Mouse (Mus musculus): ENCODE data around the gene Rprd1b. TPM values are rescaled to one million over a fixed set of nuclear protein-coding genes. Genes with fewer than 3 reads are reported as not detected.

Gene Rprd1b
- polyA plus RNA-seq, 1 experiment from 2014 or later: 56.6 TPM

- H3K4me3 ChIP-seq: no peak overlapping the region
- no peaks in the 10 kb centered on the region for H3K4me1 ChIP-seq
- WGBS: 87% methylated on average over 3 of the region's 3 CpGs
- no peaks in the 10 kb centered on the region for H3K9me3 ChIP-seq (replicated peaks)
- peaks cover 88% of the 10 kb centered on the region for H3K36me3 ChIP-seq
- no peaks in the 10 kb centered on the region for H3K27me3 ChIP-seq (ENCODE audit: low read depth, poor library complexity, severe bottlenecking)
- DNase-seq (ENCODE audit: low spot score): no peak
- H3K27ac ChIP-seq (replicated peaks): no peak overlapping the region
These were observed 42.8 kb downstream of the Rprd1b start for GRCm38 (mm10) chr2:158070885-158071632.

- Histone ChIP-seq H3K9me3 (replicated peaks) (no peaks in the 10 kb centered on the region), H3K4me1 (no peaks in the 10 kb centered on the region), H3K27ac (replicated peaks) (no peak overlapping the region), H3K36me3 (peaks cover 88% of the 10 kb centered on the region), H3K4me3 (no peak overlapping the region), H3K27me3 (ENCODE audit: low read depth, poor library complexity, severe bottlenecking) (no peaks in the 10 kb centered on the region)
- WGBS: 89% methylated on average over 5 of the region's 5 CpGs
- DNase-seq (ENCODE audit: low spot score): no peak
These were observed 43.3 kb downstream of the Rprd1b start for GRCm38 (mm10) chr2:158071633-158071995.

GRCm38 (mm10) chr2:158074835-158075234, 46.5 kb downstream of the Rprd1b start:
- Histone ChIP-seq H3K27ac (replicated peaks) (no peak overlapping the region), H3K4me1 (no peaks in the 10 kb centered on the region), H3K27me3 (ENCODE audit: low read depth, poor library complexity, severe bottlenecking) (no peaks in the 10 kb centered on the region), H3K4me3 (no peak overlapping the region), H3K9me3 (replicated peaks) (no peaks in the 10 kb centered on the region), H3K36me3 (peaks cover 86% of the 10 kb centered on the region)
- DNase-seq (ENCODE audit: low spot score): no peak
- WGBS: 88% methylated on average over 5 of the region's 5 CpGs

- Histone ChIP-seq H3K27me3 (ENCODE audit: low read depth, poor library complexity, severe bottlenecking) (no peaks in the 10 kb centered on the region), H3K36me3 (peaks cover 67% of the 10 kb centered on the region), H3K4me1 (no peaks in the 10 kb centered on the region), H3K27ac (replicated peaks) (no peak overlapping the region), H3K4me3 (no peak overlapping the region), H3K9me3 (replicated peaks) (no peaks in the 10 kb centered on the region)
- DNase-seq (ENCODE audit: low spot score): no peak
- WGBS: 91% methylated on average over 6 of the region's 6 CpGs
These were observed 48.4 kb downstream of the Rprd1b start for GRCm38 (mm10) chr2:158076690-158077089.

- no peak for DNase-seq (ENCODE audit: low spot score)
- H3K4me3 ChIP-seq: no peak overlapping the region
- no peak overlapping the region for H3K27ac ChIP-seq (replicated peaks)
- 86% methylated on average over 2 of the region's 2 CpGs for WGBS
- no peaks in the 10 kb centered on the region for H3K4me1 ChIP-seq
- H3K27me3 ChIP-seq (ENCODE audit: low read depth, poor library complexity, severe bottlenecking): no peaks in the 10 kb centered on the region
- H3K9me3 ChIP-seq (replicated peaks): no peaks in the 10 kb centered on the region
- peaks cover 54% of the 10 kb centered on the region for H3K36me3 ChIP-seq
These were observed 49.7 kb downstream of the Rprd1b start for GRCm38 (mm10) chr2:158077981-158078380.

DNA sequence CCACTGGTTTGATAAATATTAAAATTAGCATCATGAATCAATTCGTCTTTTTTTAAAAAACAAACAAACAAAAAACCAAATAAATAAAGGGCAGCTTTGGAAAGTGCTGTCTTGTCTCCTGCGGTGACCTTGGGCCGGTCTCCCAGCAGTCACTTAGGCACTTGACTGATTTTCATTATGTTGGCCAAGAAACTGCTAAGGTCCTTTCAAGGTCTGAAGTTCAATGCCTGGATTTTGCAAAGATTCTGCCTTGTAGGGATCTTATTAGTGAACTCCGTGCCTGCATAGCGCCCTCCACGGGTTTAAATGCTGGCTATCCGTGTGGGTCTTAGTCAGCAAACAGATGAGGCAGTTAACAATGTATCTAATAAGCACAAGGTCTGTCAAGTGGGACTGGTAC, 50.7 kb downstream of the Rprd1b start:
- Histone ChIP-seq H3K9me3 (replicated peaks) (no peaks in the 10 kb centered on the region), H3K27me3 (ENCODE audit: low read depth, poor library complexity, severe bottlenecking) (no peaks in the 10 kb centered on the region), H3K27ac (replicated peaks) (no peak overlapping the region), H3K4me3 (no peak overlapping the region), H3K4me1 (no peaks in the 10 kb centered on the region), H3K36me3 (peaks cover 44% of the 10 kb centered on the region)
- no peak for DNase-seq (ENCODE audit: low spot score)
- 87% methylated on average over 7 of the region's 7 CpGs for WGBS

DNA sequence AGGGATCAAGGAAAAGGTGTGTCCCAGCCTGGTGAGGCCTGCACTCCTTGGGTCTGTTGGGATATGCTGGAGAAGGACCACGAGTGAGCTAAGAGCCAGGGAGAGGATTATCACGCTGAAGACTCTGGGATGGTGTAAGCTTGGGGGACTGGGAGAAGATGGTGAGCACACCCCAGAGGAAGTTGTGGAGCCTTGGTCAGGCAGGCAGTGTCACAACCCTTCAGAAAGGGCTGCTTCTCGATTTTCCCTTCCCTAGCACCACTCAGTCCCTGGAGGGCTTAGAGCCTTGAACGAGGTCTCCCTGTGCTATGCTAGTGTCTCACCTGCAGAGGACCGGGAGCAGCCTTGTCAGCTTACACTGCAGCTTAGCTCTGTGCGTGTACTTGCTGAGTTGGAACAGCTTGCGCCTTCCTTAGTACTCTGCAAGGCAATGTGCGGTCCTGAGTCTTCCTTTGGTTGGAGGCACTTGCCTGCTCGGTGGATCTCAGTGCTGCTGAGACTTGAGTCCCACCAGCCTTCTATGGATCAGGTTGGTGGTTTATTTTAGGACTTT, 51.6 kb downstream of the Rprd1b start:
- H3K27me3 ChIP-seq (ENCODE audit: low read depth, poor library complexity, severe bottlenecking): no peaks in the 10 kb centered on the region
- WGBS: 66% methylated on average over 9 of the region's 9 CpGs
- no peak for DNase-seq (ENCODE audit: low spot score)
- peaks cover 6% of the 10 kb centered on the region for H3K4me1 ChIP-seq
- peaks cover 35% of the 10 kb centered on the region for H3K36me3 ChIP-seq
- H3K4me3 ChIP-seq: no peak overlapping the region
- H3K9me3 ChIP-seq (replicated peaks): no peaks in the 10 kb centered on the region
- no peak overlapping the region for H3K27ac ChIP-seq (replicated peaks)

DNA sequence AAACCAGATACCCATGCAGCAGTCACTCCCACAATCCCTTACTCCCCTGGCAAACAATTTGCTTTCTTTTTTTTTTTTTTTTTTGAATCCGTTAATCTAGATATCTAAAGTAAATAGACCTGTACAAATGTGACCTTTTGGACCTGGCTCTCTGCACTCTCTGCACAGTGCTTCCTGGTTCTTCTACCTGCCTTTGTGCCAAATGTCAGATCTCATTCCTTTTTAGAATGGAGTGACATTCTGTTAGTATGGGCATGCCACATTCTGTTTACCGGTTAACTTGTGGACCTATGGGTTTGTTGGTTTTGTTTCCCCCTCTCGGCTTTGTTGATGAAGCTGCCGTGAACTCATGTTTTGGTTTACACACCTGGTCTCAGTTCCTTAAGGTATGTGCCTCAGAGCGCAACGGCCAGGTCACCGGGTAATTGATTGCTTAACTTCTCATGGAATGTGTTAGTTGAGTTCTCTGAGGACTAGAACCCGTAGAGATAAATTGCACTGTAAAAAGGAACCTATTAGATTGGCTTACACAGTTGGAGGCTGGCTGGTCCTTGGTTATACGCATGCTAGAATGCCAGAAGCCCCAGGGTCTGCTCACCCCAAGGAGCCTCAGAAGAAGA, 52.4 kb downstream of the Rprd1b start:
- 89% methylated on average over 9 of the region's 9 CpGs for WGBS
- peaks cover 27% of the 10 kb centered on the region for H3K36me3 ChIP-seq
- no peaks in the 10 kb centered on the region for H3K9me3 ChIP-seq (replicated peaks)
- no peak overlapping the region for H3K4me3 ChIP-seq
- DNase-seq (ENCODE audit: low spot score): no peak
- H3K27me3 ChIP-seq (ENCODE audit: low read depth, poor library complexity, severe bottlenecking): no peaks in the 10 kb centered on the region
- H3K27ac ChIP-seq (replicated peaks): no peak overlapping the region
- peaks cover 9% of the 10 kb centered on the region for H3K4me1 ChIP-seq

GRCm38 (mm10) chr2:158084486-158084885, 56.2 kb downstream of the Rprd1b start:
- no peak overlapping the region for H3K4me3 ChIP-seq
- no peak overlapping the region for H3K27ac ChIP-seq (replicated peaks)
- H3K9me3 ChIP-seq (replicated peaks): no peaks in the 10 kb centered on the region
- DNase-seq (ENCODE audit: low spot score): no peak
- H3K27me3 ChIP-seq (ENCODE audit: low read depth, poor library complexity, severe bottlenecking): no peaks in the 10 kb centered on the region
- WGBS: 62% methylated on average over 8 of the region's 8 CpGs
- no peaks in the 10 kb centered on the region for H3K36me3 ChIP-seq
- peaks cover 9% of the 10 kb centered on the region for H3K4me1 ChIP-seq

GRCm38 (mm10) chr2:158090096-158090495, 61.8 kb downstream of the Rprd1b start:
- no peak overlapping the region for H3K27ac ChIP-seq (replicated peaks)
- H3K4me1 ChIP-seq: peaks cover 6% of the 10 kb centered on the region
- H3K27me3 ChIP-seq (ENCODE audit: low read depth, poor library complexity, severe bottlenecking): no peaks in the 10 kb centered on the region
- no peak for DNase-seq (ENCODE audit: low spot score)
- no peak overlapping the region for H3K4me3 ChIP-seq
- H3K9me3 ChIP-seq (replicated peaks): no peaks in the 10 kb centered on the region
- WGBS: 82% methylated on average over 4 of the region's 4 CpGs
- H3K36me3 ChIP-seq: no peaks in the 10 kb centered on the region

- H3K4me3 ChIP-seq: no peak overlapping the region
- H3K27ac ChIP-seq (replicated peaks): no peak overlapping the region
- H3K27me3 ChIP-seq (ENCODE audit: low read depth, poor library complexity, severe bottlenecking): no peaks in the 10 kb centered on the region
- no peaks in the 10 kb centered on the region for H3K9me3 ChIP-seq (replicated peaks)
- DNase-seq (ENCODE audit: low spot score): no peak
- WGBS: 80% methylated on average over 5 of the region's 5 CpGs
- H3K4me1 ChIP-seq: peaks cover 8% of the 10 kb centered on the region
- H3K36me3 ChIP-seq: no peaks in the 10 kb centered on the region
These were observed 65.0 kb downstream of the Rprd1b start for GRCm38 (mm10) chr2:158093345-158093744.

- no peaks in the 10 kb centered on the region for H3K9me3 ChIP-seq (replicated peaks)
- no peak overlapping the region for H3K4me3 ChIP-seq
- H3K36me3 ChIP-seq: no peaks in the 10 kb centered on the region
- H3K27me3 ChIP-seq (ENCODE audit: low read depth, poor library complexity, severe bottlenecking): no peaks in the 10 kb centered on the region
- no peak overlapping the region for H3K27ac ChIP-seq (replicated peaks)
- DNase-seq (ENCODE audit: low spot score): no peak
- H3K4me1 ChIP-seq: peaks cover 8% of the 10 kb centered on the region
- 90% methylated on average over 7 of the region's 7 CpGs for WGBS
These were observed 66.0 kb downstream of the Rprd1b start for GRCm38 (mm10) chr2:158094300-158094699.

GRCm38 (mm10) chr2:158094846-158095245, 66.5 kb downstream of the Rprd1b start:
- no peaks in the 10 kb centered on the region for H3K9me3 ChIP-seq (replicated peaks)
- no peak overlapping the region for H3K4me3 ChIP-seq
- H3K27me3 ChIP-seq (ENCODE audit: low read depth, poor library complexity, severe bottlenecking): no peaks in the 10 kb centered on the region
- DNase-seq (ENCODE audit: low spot score): no peak
- 78% methylated on average over 5 of the region's 5 CpGs for WGBS
- H3K36me3 ChIP-seq: no peaks in the 10 kb centered on the region
- H3K4me1 ChIP-seq: peaks cover 8% of the 10 kb centered on the region
- H3K27ac ChIP-seq (replicated peaks): no peak overlapping the region

Measured in midbrain, embryonic 10.5 days (tissue).